Mouse (Mus musculus): Measurements from ENCODE around the gene Ripk3.

DNA sequence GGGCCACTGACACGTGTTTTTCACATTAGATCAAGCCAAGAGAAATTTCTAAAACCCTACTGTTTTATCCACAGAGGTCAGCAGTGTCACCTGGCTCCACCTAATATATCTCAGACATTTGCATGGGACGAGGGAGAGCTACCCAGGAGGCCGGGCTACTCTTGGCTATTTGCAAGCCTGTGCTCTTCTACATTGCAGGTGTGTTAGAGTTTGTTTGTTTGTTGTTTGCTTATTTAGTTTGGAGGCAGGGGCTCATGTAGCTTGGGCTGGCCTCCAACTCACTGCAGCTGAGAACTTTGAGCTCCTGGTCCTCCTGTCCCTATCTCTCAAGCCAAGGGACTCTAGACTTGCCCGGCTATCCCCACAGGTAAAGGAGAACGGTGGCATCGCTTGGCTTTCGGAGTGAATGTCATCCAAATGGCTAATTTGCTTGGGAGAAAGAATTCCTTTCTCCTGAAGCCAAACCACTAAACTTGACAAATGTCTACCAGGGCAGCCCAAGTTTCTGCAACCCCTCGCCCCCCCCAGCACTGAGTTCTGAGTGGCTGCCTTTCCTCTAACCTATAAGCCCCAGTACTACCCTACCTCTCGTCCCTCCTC lies 6.2 kb downstream of the Ripk3 start:
- TF ChIP-seq CTCF (IDR thresholded peaks at IDR 0.05; ENCODE audit: extremely low read depth, insufficient read length, insufficient replicate concordance, low read depth, low read length) = no peak
- no peak for TF ChIP-seq POLR2A (IDR thresholded peaks at IDR 0.05; ENCODE audit: low read depth, low read length)
